Mouse (Mus musculus): ENCODE results near the gene Msantd3. TPM values are rescaled to one million over a fixed set of nuclear protein-coding genes. Genes with fewer than 3 reads are reported as not detected.

Gene Msantd3
- polyA plus RNA-seq (2016; fragmentation: Nextera tagmentation; extraction: Ambion mirVana) = 59.6 and 63.2 TPM in 2 replicates

GRCm38 (mm10) chr4:48539841-48540575, at the start of gene Msantd3:
Gene Msantd3 (plus strand): TSS chr4:48539935.
- H3K9me3 ChIP-seq = no peaks in the 10 kb centered on the region
- no peaks in the 10 kb centered on the region for H3K27me3 ChIP-seq (ENCODE audit: insufficient read depth, poor library complexity, severe bottlenecking)
- H3K36me3 ChIP-seq = no peaks in the 10 kb centered on the region
- peak within 1 kb of the TSS; percentile 89 for H3K4me3 ChIP-seq
- H3K4me1 ChIP-seq (replicated peaks) = peaks cover 48% of the 10 kb centered on the region
- WGBS = under 1% methylated on average over 80 of the region's 86 CpGs
- DNase-seq (ENCODE audit: low spot score) = peak; percentile 83
- peak within 1 kb of the TSS; percentile 100 for H3K27ac ChIP-seq

GRCm38 (mm10) chr4:48491290-48491743, 48.4 kb upstream of the Msantd3 start:
- Histone ChIP-seq H3K9me3 (no peaks in the 10 kb centered on the region), H3K4me3 (peak overlapping the region; percentile 45), H3K27me3 (ENCODE audit: insufficient read depth, poor library complexity, severe bottlenecking) (no peaks in the 10 kb centered on the region), H3K4me1 (replicated peaks) (peaks cover 7% of the 10 kb centered on the region; the same call in 1 of the 2 replicates), H3K36me3 (no peaks in the 10 kb centered on the region), H3K27ac (peak overlapping the region; percentile 73)
- peak; percentile 69 for DNase-seq (ENCODE audit: low spot score)
- 15% methylated on average over 14 of the region's 14 CpGs for WGBS

- Histone ChIP-seq H3K36me3 (no peaks in the 10 kb centered on the region), H3K27ac (no peak overlapping the region), H3K27me3 (ENCODE audit: insufficient read depth, poor library complexity, severe bottlenecking) (no peaks in the 10 kb centered on the region), H3K9me3 (no peaks in the 10 kb centered on the region), H3K4me1 (replicated peaks) (peaks cover 7% of the 10 kb centered on the region; the same call in 1 of the 2 replicates), H3K4me3 (no peak overlapping the region)
- 90% methylated on average over 2 of the region's 2 CpGs for WGBS
- no peak for DNase-seq (ENCODE audit: low spot score)
These were observed 47.2 kb upstream of the Msantd3 start for GRCm38 (mm10) chr4:48492510-48492909.

GRCm38 (mm10) chr4:48510861-48511260, 28.9 kb upstream of the Msantd3 start:
- no peak overlapping the region for H3K4me3 ChIP-seq
- no peaks in the 10 kb centered on the region for H3K4me1 ChIP-seq (replicated peaks)
- H3K27me3 ChIP-seq (ENCODE audit: insufficient read depth, poor library complexity, severe bottlenecking) = no peaks in the 10 kb centered on the region
- H3K36me3 ChIP-seq = no peaks in the 10 kb centered on the region
- no peak overlapping the region for H3K27ac ChIP-seq
- peaks cover 11% of the 10 kb centered on the region; the same call in 1 of the 2 replicates for H3K9me3 ChIP-seq
- DNase-seq (ENCODE audit: low spot score) = no peak
- WGBS = 69% methylated on average over 2 of the region's 2 CpGs

- Histone ChIP-seq H3K4me1 (replicated peaks) (no peaks in the 10 kb centered on the region), H3K27me3 (ENCODE audit: insufficient read depth, poor library complexity, severe bottlenecking) (no peaks in the 10 kb centered on the region), H3K36me3 (no peaks in the 10 kb centered on the region), H3K9me3 (peaks cover 7% of the 10 kb centered on the region; the same call in 1 of the 2 replicates), H3K4me3 (no peak overlapping the region), H3K27ac (no peak overlapping the region)
- DNase-seq (ENCODE audit: low spot score) = no peak
- 86% methylated on average over 1 of the region's 1 CpGs for WGBS
These were observed 10.2 kb upstream of the Msantd3 start for GRCm38 (mm10) chr4:48529559-48529958.

- Histone ChIP-seq H3K4me1 (replicated peaks) (no peaks in the 10 kb centered on the region), H3K27me3 (ENCODE audit: insufficient read depth, poor library complexity, severe bottlenecking) (no peaks in the 10 kb centered on the region), H3K4me3 (no peak overlapping the region), H3K9me3 (peaks cover 7% of the 10 kb centered on the region; the same call in 1 of the 2 replicates), H3K36me3 (no peaks in the 10 kb centered on the region), H3K27ac (no peak overlapping the region)
- DNase-seq (ENCODE audit: low spot score) = no peak
- 85% methylated on average over 11 of the region's 11 CpGs for WGBS
These were observed 7.7 kb upstream of the Msantd3 start for GRCm38 (mm10) chr4:48531804-48532601.

- H3K4me1 ChIP-seq (replicated peaks) = peaks cover 10% of the 10 kb centered on the region
- H3K36me3 ChIP-seq = no peaks in the 10 kb centered on the region
- no peak for DNase-seq (ENCODE audit: low spot score)
- H3K27ac ChIP-seq = no peak overlapping the region
- H3K27me3 ChIP-seq (ENCODE audit: insufficient read depth, poor library complexity, severe bottlenecking) = no peaks in the 10 kb centered on the region
- H3K4me3 ChIP-seq = no peak overlapping the region
- H3K9me3 ChIP-seq = no peaks in the 10 kb centered on the region
- 87% methylated on average over 5 of the region's 5 CpGs for WGBS
These were observed 3.5 kb upstream of the Msantd3 start for GRCm38 (mm10) chr4:48536275-48536674.

- Histone ChIP-seq H3K27ac (no peak overlapping the region), H3K36me3 (no peaks in the 10 kb centered on the region), H3K9me3 (no peaks in the 10 kb centered on the region), H3K27me3 (ENCODE audit: insufficient read depth, poor library complexity, severe bottlenecking) (no peaks in the 10 kb centered on the region), H3K4me3 (no peak overlapping the region), H3K4me1 (replicated peaks) (peaks cover 18% of the 10 kb centered on the region)
- WGBS = 91% methylated on average over 5 of the region's 5 CpGs
- no peak for DNase-seq (ENCODE audit: low spot score)
These were observed 2.7 kb upstream of the Msantd3 start for GRCm38 (mm10) chr4:48537024-48537423.

GRCm38 (mm10) chr4:48538581-48538980, 1.2 kb upstream of the Msantd3 start:
- Histone ChIP-seq H3K27ac (no peak overlapping the region), H3K4me3 (no peak overlapping the region), H3K36me3 (no peaks in the 10 kb centered on the region), H3K9me3 (no peaks in the 10 kb centered on the region), H3K27me3 (ENCODE audit: insufficient read depth, poor library complexity, severe bottlenecking) (no peaks in the 10 kb centered on the region), H3K4me1 (replicated peaks) (peaks cover 33% of the 10 kb centered on the region)
- no peak for DNase-seq (ENCODE audit: low spot score)
- WGBS = 94% methylated on average over 2 of the region's 2 CpGs

- peak; percentile 66 for DNase-seq (ENCODE audit: low spot score)
- Histone ChIP-seq H3K4me3 (peak overlapping the region; percentile 89), H3K9me3 (no peaks in the 10 kb centered on the region), H3K36me3 (no peaks in the 10 kb centered on the region), H3K27ac (peak overlapping the region; percentile 100), H3K4me1 (replicated peaks) (peaks cover 54% of the 10 kb centered on the region), H3K27me3 (ENCODE audit: insufficient read depth, poor library complexity, severe bottlenecking) (no peaks in the 10 kb centered on the region)
- WGBS = 1% methylated on average over 50 of the region's 50 CpGs
These were observed 909 bp downstream of the Msantd3 start for GRCm38 (mm10) chr4:48540576-48541111.

- Histone ChIP-seq H3K4me1 (replicated peaks) (peaks cover 64% of the 10 kb centered on the region), H3K36me3 (no peaks in the 10 kb centered on the region), H3K27me3 (ENCODE audit: insufficient read depth, poor library complexity, severe bottlenecking) (no peaks in the 10 kb centered on the region), H3K9me3 (no peaks in the 10 kb centered on the region), H3K4me3 (peak overlapping the region; percentile 89), H3K27ac (peak overlapping the region; percentile 100)
- peak; percentile 30 for DNase-seq (ENCODE audit: low spot score)
- 4% methylated on average over 15 of the region's 15 CpGs for WGBS
These were observed 2.0 kb downstream of the Msantd3 start for GRCm38 (mm10) chr4:48541526-48542250.

GRCm38 (mm10) chr4:48542351-48542750, 2.6 kb downstream of the Msantd3 start:
- H3K9me3 ChIP-seq = no peaks in the 10 kb centered on the region
- peak overlapping the region; percentile 2; the same call in 1 of the 2 replicates for H3K27ac ChIP-seq
- no peak for DNase-seq (ENCODE audit: low spot score)
- H3K4me3 ChIP-seq = peak overlapping the region; percentile 89
- WGBS = 30% methylated on average over 5 of the region's 5 CpGs
- H3K27me3 ChIP-seq (ENCODE audit: insufficient read depth, poor library complexity, severe bottlenecking) = no peaks in the 10 kb centered on the region
- no peaks in the 10 kb centered on the region for H3K36me3 ChIP-seq
- peaks cover 71% of the 10 kb centered on the region for H3K4me1 ChIP-seq (replicated peaks)
